Mouse (Mus musculus) lung, adult 2 months (tissue): Measurements from ENCODE around the gene Sfxn5.

Source experiments
- CTCF ChIP-seq: fragments of 200-500 bp; IDR thresholded peaks from 2 replicates; pipeline ENCODE4 v1.5.1; 2011; ENCODE audit warnings: mild to moderate bottlenecking, low read length, control low read depth; ENCODE audit not compliant: insufficient read depth
- POLR2A ChIP-seq: fragments of 200-500 bp; IDR thresholded peaks from 2 replicates; pipeline ENCODE4 v1.6.1; 2011; ENCODE audit warnings: low read depth, mild to moderate bottlenecking, control low read depth, low read length, borderline replicate concordance; ENCODE audit errors: extremely low read depth

GRCm38 (mm10) chr6:85333000-85333669 is at the start of gene Sfxn5:
- TF ChIP-seq POLR2A: peak; percentile 79; the same call in 1 of the 2 replicates
- TF ChIP-seq CTCF: no peak
